Mouse (Mus musculus) forebrain, embryonic 10.5 days (tissue): ENCODE measurements around the gene Pkdcc. TPM values are rescaled to one million over a fixed set of nuclear protein-coding genes. Genes with fewer than 3 reads are reported as not detected.
A peak's percentile ranks its signal among the peaks of the same experiment; 100 is the strongest.

ENCODE experiments used
- DNase-seq: peaks from one replicate; pipeline ENCODE4 v3.0.0-alpha.2; 2017; ENCODE audit warnings: low spot score; ENCODE audit errors: extremely low spot score
- H3K27ac ChIP-seq: fragments of 300-500 bp; sonication (generic); 2 replicates; pipeline ENCODE4 v1.5.1; 2016; ENCODE audit warnings: mild to moderate bottlenecking
- H3K27me3 ChIP-seq: fragments of 300-500 bp; sonication (generic); 2 replicates; pipeline ENCODE4 v1.6.1; 2016; ENCODE audit warnings: mild to moderate bottlenecking; ENCODE audit not compliant: poor library complexity, severe bottlenecking
- H3K36me3 ChIP-seq: fragments of 300-500 bp; sonication (generic); replicated peaks from 2 replicates; pipeline ENCODE4 v1.6.1; 2016; ENCODE audit warnings: mild to moderate bottlenecking, moderate library complexity
- H3K4me1 ChIP-seq: fragments of 300-500 bp; sonication (generic); 2 replicates; pipeline ENCODE4 v1.6.1; 2016
- H3K4me3 ChIP-seq: fragments of 300-500 bp; sonication (generic); 2 replicates; pipeline ENCODE4 v1.5.1; 2016; ENCODE audit warnings: mild to moderate bottlenecking, moderate library complexity
- H3K9me3 ChIP-seq: fragments of 300-500 bp; sonication (generic); 2 replicates; pipeline ENCODE4 v1.6.1; 2016; ENCODE audit warnings: mild to moderate bottlenecking, moderate library complexity
- WGBS: fragments of 180-500 bp; shearing (Covaris S2); methylation state at CpG from one replicate; pipeline ENCODE4 v1.1.7; 2016; 5-methylcytosine and 5-hydroxymethylcytosine counted together
- polyA plus RNA-seq: library from polyadenylated mRNA; unstranded; fragments of >200 nt; fragmentation: Nextera tagmentation; extraction: Ambion mirVana; gene quantifications from 2 replicates; pipeline ENCODE4 v1.2.1, GENCODE M21; 2016

Gene Pkdcc
- polyA plus RNA-seq = 6.2 and 6.6 TPM in 2 replicates

DNA sequence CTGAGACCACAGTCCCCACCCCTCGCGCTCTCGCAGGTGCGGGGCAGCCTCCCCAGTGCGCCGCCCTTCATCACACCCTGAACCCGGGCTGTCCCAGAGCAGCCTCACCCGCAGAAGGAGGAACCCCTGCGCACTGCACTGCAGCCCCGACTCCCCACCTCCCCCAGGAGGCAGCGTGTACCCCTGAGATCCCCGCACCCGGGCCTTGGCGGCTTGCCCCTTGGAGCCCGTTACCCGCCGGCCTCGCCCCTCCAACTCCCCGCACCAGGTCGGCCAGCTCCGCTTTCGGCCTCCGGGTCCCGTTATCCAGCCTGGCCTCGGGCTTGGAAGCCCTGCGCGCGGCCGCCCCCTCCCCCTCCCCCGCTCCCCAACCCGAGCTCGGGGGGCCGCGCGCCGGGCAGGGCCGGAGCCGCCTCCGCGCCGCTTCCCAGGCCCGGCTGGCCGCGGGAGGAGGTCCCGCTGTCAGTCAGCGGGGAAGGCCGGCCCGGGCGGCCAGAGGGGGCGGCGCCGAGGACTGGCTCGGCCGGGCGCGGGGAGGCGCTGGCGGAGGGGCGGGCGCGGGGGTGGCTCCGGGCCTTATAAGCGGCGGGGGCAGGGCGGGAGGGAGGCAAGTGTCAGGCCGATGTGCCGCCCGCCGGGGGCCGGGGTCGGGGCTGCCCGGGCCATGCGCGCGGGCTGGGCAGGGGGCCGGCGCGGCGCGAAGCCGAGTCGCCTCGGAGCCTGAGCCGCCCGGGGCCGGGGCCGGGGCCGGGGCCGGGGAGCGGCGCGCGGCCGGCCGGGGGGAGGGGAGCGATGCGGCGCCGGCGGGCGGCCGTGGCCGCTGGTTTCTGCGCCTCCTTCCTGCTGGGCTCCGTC lies at the start of gene Pkdcc:
TSS of gene Pkdcc (plus strand) at position 619 of the 855 bp plus-strand sequence.
- H3K4me3 ChIP-seq = peak within 1 kb of the TSS; percentile 78
- H3K27ac ChIP-seq = peak within 1 kb of the TSS; percentile 96
- DNase-seq = peak; percentile 77
- 2% methylated on average over 97 of the region's 105 CpGs for WGBS
- peaks cover 79% of the 10 kb centered on the region for H3K27me3 ChIP-seq
- no peaks in the 10 kb centered on the region; the same call in 1 of the 2 replicates for H3K36me3 ChIP-seq
- peaks cover 79% of the 10 kb centered on the region for H3K4me1 ChIP-seq
- H3K9me3 ChIP-seq = no peaks in the 10 kb centered on the region

DNA sequence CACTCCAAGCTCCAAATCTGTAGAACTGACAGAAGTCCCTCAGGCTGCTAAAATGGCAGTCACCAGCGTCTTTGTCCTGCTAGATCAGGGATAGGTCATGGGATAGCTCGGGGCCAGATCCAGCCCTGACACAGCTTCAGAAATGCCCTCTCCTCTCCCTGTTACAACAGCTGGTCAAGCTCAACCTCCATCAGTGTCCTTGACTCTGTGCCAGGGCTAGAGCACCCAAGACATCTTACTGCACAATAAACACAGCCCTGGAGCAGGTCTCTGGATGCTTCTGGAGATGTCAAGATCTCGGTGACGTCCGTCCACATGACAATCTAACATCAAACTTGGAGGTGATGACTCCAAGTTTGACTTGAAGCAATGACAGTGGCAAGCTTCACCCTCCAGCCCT lies 48.9 kb upstream of the Pkdcc start:
- H3K36me3 ChIP-seq = no peaks in the 10 kb centered on the region
- no peak for DNase-seq
- peak overlapping the region; percentile 41; the same call in 1 of the 2 replicates for H3K27ac ChIP-seq
- no peak overlapping the region for H3K4me3 ChIP-seq
- peaks cover 29% of the 10 kb centered on the region for H3K27me3 ChIP-seq
- peaks cover 5% of the 10 kb centered on the region for H3K9me3 ChIP-seq
- 77% methylated on average over 5 of the region's 5 CpGs for whole genome bisulfite sequencing
- H3K4me1 ChIP-seq = peaks cover 47% of the 10 kb centered on the region

DNA sequence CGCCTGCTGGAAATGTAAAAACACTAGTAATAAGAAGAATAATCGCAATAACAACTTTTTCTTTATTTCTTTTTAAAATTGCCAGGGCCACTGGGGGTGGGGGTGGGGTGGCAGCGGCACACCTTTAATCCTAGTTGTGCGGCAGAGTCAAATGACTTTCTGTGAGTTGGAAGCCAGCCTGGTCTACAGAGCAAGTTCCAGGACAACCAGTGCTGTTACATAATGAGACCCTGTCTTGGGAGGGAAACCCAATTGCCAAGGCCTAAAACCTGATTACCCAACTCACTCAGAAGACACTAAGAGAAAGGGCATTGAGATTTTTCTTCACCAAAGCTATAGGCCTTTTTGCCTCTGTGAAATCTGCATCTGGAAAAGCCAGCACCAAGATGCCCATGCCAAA lies 38.9 kb upstream of the Pkdcc start:
- Histone ChIP-seq H3K36me3 (no peaks in the 10 kb centered on the region), H3K27me3 (peaks cover 14% of the 10 kb centered on the region), H3K4me1 (peaks cover 44% of the 10 kb centered on the region), H3K27ac (no peak overlapping the region), H3K4me3 (no peak overlapping the region), H3K9me3 (peaks cover 11% of the 10 kb centered on the region)
- DNase-seq = no peak
- 91% methylated on average over 4 of the region's 4 CpGs for WGBS

DNA sequence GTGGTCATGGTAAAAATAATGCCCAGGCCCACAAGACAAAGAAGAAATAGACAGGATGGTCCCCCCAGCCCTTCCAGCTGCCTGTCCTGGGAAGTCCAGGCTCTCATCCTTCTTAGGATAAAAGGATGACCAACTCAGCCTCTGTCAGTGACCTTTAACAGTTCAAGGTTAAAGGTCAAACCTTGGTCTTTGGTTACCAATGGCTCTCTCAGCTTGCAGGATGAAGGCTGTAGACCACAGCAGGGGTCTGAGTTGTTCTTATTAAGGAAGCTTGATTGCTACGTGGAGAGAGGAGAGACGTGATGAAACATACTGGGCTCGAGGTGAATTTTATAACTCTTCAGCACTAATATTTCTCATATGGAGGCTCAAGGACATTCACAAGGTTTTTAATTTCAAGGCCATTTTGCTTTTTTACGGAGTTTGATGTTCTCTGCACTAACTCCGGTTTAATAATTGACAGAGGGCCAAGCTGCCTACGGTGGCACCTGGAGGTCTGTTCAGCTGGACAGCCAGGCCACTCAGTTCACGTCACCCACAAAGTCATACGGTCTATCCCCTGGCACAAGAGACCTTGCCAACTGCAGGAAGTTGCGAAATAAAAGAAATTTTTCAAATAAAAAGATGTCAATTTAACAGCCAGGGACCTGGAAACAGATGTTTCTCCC lies 36.5 kb upstream of the Pkdcc start:
- DNase-seq = no peak
- no peak overlapping the region for H3K4me3 ChIP-seq
- H3K36me3 ChIP-seq = no peaks in the 10 kb centered on the region
- H3K27ac ChIP-seq = peak overlapping the region; percentile 51; the same call in 1 of the 2 replicates
- 62% methylated on average over 9 of the region's 9 CpGs for WGBS
- H3K27me3 ChIP-seq = peaks cover 33% of the 10 kb centered on the region
- H3K4me1 ChIP-seq = peaks cover 51% of the 10 kb centered on the region
- H3K9me3 ChIP-seq = no peaks in the 10 kb centered on the region

DNA sequence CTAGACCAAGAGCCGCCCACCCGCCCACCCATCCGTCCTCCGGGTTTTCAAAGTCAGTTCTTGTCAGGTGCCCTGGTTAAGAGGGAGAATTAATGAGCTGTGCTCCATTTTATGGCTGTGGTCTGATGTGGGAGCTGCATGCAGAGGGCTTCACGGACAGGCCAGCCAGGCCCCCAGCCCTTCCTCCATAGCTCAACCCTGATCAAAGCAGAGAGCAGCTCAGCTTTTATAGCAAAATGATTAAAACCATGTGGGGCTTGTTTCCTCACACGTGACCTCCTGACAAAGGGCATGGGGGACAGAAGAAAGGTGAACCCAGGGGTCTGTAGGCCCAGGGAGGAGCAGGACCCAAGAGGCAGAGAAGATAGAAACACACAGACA lies 36.0 kb upstream of the Pkdcc start:
- peaks cover under 1% of the 10 kb centered on the region; the same call in 1 of the 2 replicates for H3K9me3 ChIP-seq
- WGBS = 59% methylated on average over 6 of the region's 6 CpGs
- H3K27me3 ChIP-seq = peaks cover 37% of the 10 kb centered on the region
- DNase-seq = no peak
- peak overlapping the region; percentile 51; the same call in 1 of the 2 replicates for H3K27ac ChIP-seq
- H3K4me1 ChIP-seq = peaks cover 51% of the 10 kb centered on the region
- H3K36me3 ChIP-seq = no peaks in the 10 kb centered on the region
- H3K4me3 ChIP-seq = no peak overlapping the region

DNA sequence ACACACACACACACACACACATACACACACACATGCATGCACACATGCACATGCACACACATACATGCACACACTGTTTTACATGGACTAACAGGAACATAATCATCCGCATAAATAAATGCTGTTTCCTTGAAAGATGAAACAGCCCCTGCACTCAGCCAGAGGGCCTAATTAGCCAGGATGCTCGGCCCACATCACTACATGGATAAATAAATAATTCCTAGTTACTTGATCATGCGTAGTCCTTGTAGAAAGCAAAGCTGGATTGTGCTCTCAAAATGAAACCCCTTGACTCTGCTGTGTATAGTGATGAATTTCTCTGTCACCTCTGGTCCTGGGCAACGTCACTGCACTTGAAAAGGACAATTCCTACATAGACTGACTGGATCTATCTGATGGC lies 35.5 kb upstream of the Pkdcc start:
- peaks cover 5% of the 10 kb centered on the region; the same call in 1 of the 2 replicates for H3K9me3 ChIP-seq
- H3K36me3 ChIP-seq = no peaks in the 10 kb centered on the region
- DNase-seq = no peak
- WGBS = 70% methylated on average over 4 of the region's 4 CpGs
- H3K27me3 ChIP-seq = peaks cover 37% of the 10 kb centered on the region
- H3K4me1 ChIP-seq = peaks cover 51% of the 10 kb centered on the region
- peak overlapping the region; percentile 51; the same call in 1 of the 2 replicates for H3K27ac ChIP-seq
- H3K4me3 ChIP-seq = no peak overlapping the region

DNA sequence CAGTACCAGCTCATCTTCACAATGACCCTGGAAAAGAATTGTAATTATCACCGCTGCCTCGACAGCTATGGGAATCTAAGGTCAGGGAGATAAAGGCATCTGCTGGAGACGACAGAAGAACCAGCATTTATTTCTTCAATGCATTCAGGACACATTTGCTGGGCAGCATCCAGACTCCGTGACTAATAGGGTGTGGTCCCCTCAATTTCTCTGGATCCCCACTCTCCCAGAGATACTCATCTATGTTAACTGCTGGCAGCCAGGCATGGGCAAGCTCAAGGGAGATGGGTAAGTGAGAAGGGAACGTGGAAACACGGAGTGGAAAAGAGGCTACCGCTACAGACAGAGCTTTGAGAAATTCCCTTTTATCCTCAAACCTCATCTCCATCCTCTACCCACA lies 34.0 kb upstream of the Pkdcc start:
- WGBS = 82% methylated on average over 7 of the region's 7 CpGs
- Histone ChIP-seq H3K9me3 (peaks cover 12% of the 10 kb centered on the region; the same call in 1 of the 2 replicates), H3K4me1 (peaks cover 49% of the 10 kb centered on the region), H3K4me3 (no peak overlapping the region), H3K27ac (no peak overlapping the region), H3K27me3 (peaks cover 37% of the 10 kb centered on the region), H3K36me3 (no peaks in the 10 kb centered on the region)
- DNase-seq = no peak

DNA sequence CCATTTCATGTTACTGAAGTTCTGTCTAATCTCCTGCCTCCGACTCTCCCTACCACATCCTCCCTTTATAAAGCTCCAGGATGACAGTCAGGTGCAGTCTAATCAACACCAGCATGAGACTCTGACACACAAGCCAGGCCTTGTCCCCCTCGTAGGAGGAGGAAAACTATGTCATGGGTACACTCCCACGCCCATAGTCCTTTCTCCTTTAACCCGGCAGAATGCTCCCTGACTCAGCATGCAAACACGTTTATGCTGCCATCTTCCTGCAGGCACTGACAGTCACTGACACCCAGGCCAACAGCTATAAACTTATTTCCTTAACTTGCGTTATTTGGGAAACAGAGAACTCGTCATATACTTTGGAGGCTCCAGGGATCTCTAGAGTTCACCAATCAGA lies 33.5 kb upstream of the Pkdcc start:
- Histone ChIP-seq H3K27ac (no peak overlapping the region), H3K36me3 (no peaks in the 10 kb centered on the region), H3K27me3 (peaks cover 37% of the 10 kb centered on the region), H3K4me1 (peaks cover 49% of the 10 kb centered on the region), H3K9me3 (peaks cover 12% of the 10 kb centered on the region; the same call in 1 of the 2 replicates), H3K4me3 (no peak overlapping the region)
- WGBS = 82% methylated on average over 7 of the region's 7 CpGs
- DNase-seq = no peak

DNA sequence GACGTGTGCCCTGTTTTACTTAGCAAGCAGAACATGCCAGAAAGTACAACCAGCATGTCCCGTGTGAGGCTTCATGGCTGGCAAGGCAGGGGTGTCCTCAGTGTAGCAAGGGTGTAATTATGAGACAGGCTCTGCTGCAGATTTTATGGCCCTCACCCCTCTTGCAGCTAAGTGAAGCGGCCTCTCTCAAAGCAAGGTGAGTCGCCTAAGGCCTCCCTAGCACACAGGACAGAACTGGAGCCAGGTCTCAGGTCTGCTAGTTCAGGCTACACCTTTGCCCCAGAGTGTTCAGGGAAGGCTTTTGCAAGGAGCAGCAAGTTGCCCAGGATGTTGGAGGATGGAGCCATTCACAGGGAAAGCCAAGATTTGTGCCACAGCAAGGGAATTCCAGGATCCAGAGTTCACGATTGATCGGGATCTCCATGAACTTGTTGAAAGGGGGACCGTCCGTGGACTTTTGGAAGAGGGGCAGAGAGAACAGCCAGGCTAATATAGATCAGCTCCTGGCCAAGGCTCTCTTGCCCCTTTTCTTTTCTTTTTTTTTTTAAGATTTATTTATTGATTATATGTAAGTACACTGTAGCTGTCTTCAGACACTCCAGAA lies 32.9 kb upstream of the Pkdcc start:
- peaks cover 38% of the 10 kb centered on the region for H3K27me3 ChIP-seq
- no peak overlapping the region for H3K4me3 ChIP-seq
- no peaks in the 10 kb centered on the region for H3K36me3 ChIP-seq
- DNase-seq = no peak
- H3K4me1 ChIP-seq = peaks cover 46% of the 10 kb centered on the region
- WGBS = 89% methylated on average over 8 of the region's 8 CpGs
- peaks cover 12% of the 10 kb centered on the region; the same call in 1 of the 2 replicates for H3K9me3 ChIP-seq
- no peak overlapping the region for H3K27ac ChIP-seq

DNA sequence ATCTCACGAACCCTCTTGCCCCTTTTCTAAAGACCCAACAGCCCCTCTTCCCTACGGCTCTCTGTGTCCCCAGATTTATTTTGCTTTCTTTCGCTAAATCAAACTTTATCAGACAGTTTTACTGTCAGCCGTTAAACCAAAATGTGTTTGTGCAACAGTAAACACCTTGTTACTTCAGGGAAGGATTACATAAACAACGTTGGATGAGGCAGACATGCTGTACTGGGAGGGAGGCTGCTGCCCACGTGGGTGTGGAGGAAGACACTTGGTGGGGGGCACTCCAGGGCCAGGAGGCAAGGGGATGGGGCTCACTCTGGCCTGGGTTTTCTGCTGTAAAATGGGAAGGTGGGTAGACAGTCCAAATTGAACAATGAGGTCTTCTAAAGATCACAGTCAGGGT lies 32.3 kb upstream of the Pkdcc start:
- Histone ChIP-seq H3K36me3 (no peaks in the 10 kb centered on the region), H3K27me3 (peaks cover 40% of the 10 kb centered on the region), H3K27ac (peak overlapping the region; percentile 9; the same call in 1 of the 2 replicates), H3K4me3 (no peak overlapping the region), H3K9me3 (peaks cover 12% of the 10 kb centered on the region; the same call in 1 of the 2 replicates), H3K4me1 (peaks cover 47% of the 10 kb centered on the region)
- WGBS = 84% methylated on average over 6 of the region's 6 CpGs
- DNase-seq = no peak

DNA sequence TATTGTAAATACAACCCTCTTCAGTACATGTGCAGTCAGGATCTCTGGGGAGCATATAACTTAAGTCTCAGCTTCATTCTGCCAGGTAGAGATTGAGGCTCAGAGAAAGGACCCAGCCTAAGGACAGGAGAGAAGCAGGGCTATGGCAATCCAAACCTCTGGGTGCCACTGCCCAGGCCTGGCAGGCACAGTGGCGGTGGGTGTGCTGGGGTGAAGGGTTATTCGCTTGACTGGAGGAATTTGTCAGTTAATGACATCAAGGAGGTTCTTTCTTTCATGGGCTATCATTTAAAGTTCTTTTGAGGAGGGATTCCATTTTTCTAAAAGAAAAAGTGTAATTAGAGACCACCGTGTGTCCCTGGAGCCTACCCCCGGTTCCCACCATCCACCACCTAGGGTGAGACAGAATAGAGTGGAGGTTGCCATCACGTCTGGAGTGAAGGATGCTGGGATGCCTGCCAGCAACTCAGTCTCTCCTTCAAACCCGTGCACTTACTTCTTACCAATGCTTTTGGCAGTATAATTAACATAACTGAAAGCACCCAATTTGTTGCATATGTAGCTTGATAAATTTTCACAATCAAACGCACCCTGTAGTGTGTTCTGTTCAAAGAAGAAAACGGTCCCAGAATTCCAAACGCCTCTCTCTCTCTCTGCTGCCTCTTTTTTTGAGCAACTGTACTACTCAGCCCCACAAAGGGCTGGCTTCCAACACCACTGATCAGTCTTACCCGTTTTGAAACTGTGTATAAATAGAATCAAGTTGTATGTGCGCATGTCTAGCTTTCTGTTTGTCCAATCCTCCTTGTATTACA lies 27.1 kb upstream of the Pkdcc start:
- Histone ChIP-seq H3K4me3 (no peak overlapping the region), H3K27ac (0 out of 2 replicates have a peak overlapping the region, but pooled peaks have one; percentile 17)

DNA sequence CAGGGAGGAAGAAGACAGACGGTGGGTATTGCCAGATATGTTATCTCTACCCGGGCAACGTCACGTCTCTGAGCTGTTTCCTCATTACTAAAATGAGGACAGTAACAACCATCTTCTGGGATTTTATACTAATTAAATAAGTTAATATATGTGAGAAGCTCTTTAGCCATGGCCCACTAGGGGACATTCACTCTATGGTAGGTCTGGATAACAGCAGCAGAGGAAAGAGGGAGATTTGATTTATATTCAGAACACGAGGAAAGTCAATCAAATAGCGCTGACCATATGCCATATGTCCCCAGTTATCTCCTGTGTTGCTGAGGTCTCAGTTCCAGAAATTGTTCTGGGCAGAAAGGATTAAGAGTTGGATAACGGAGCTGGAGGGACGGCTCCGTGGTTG lies 24.3 kb upstream of the Pkdcc start:
- H3K9me3 ChIP-seq = no peaks in the 10 kb centered on the region
- H3K4me3 ChIP-seq = no peak overlapping the region
- peaks cover 10% of the 10 kb centered on the region; the same call in 1 of the 2 replicates for H3K27me3 ChIP-seq
- no peak for DNase-seq
- 82% methylated on average over 9 of the region's 9 CpGs for WGBS
- H3K36me3 ChIP-seq = no peaks in the 10 kb centered on the region
- no peak overlapping the region for H3K27ac ChIP-seq
- H3K4me1 ChIP-seq = peaks cover 35% of the 10 kb centered on the region

More for the DNA sequence above, 27.1 kb upstream of the Pkdcc start:
- H3K27me3 ChIP-seq = peaks cover 18% of the 10 kb centered on the region
- peaks cover 12% of the 10 kb centered on the region; the same call in 1 of the 2 replicates for H3K9me3 ChIP-seq
- H3K36me3 ChIP-seq = no peaks in the 10 kb centered on the region
- no peak for DNase-seq
- H3K4me1 ChIP-seq = peaks cover 30% of the 10 kb centered on the region
- 44% methylated on average over 11 of the region's 11 CpGs for WGBS
